Mouse (Mus musculus): ENCODE data around the gene Ppp4r1.

DNA sequence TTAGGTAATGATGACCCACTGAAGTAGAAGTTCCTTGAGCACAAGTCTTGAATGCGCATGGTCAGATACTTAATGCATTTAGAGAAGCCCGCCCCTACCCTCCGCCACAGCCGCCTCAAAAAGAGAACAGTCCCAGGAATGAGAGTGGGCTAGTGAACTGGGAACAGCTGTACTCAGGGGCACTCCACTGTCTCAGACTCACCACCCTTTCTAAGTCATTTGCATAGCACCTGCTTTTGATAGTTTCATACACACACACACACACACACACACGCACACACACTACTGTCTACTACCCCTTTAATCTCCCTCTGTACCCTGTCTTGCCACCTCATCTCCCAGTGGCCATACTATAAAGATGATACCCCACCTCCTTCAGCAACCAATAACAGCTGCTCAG lies 45.5 kb downstream of the Ppp4r1 start:
- TF ChIP-seq CTCF (IDR thresholded peaks at IDR 0.05; ENCODE audit: borderline replicate concordance, extremely low read depth, insufficient read depth, insufficient read length): no peak
- no peak for TF ChIP-seq POLR2A (IDR thresholded peaks at IDR 0.05; ENCODE audit: borderline replicate concordance, extremely low read depth, insufficient read depth, insufficient read length, poor library complexity, severe bottlenecking)

Data from brain, embryonic 14.5 days (tissue).